Mouse (Mus musculus) G1E (cell line): ENCODE data around the gene Kcnab2.

Experiments used
- CTCF ChIP-seq: IDR thresholded peaks from 2 replicates; pipeline ENCODE4 v1.5.1; 2012; ENCODE audit warnings: low read depth, low read length, inconsistent platforms, mixed read lengths
- TAL1 ChIP-seq: conservative IDR thresholded peaks from 2 replicates; pipeline ENCODE4 v1.6.1; 2012; ENCODE audit warnings: low read depth, low read length, inconsistent platforms, mixed read lengths

GRCm38 (mm10) chr4:152477466-152478223 is at the start of gene Kcnab2:
- TF ChIP-seq CTCF: no peak
- no peak for TF ChIP-seq TAL1
